Mouse (Mus musculus) testis, adult 2 months (tissue): ENCODE measurements at regions not wholly inside any gene's neighbourhood (a gene's known extent, or its start where the extent isn't known, plus 50 kb on each side); places are given as distances from the start of the nearest gene placed in this dataset.

Experiments
- CTCF ChIP-seq: fragments of 200-500 bp; IDR thresholded peaks from 2 replicates; pipeline ENCODE4 v1.5.1; 2012; ENCODE audit warnings: low read depth, mild to moderate bottlenecking, inconsistent platforms, low read length, moderate library complexity; ENCODE audit not compliant: control insufficient read depth, insufficient read depth, insufficient replicate concordance
- POLR2A ChIP-seq: fragments of 200-500 bp; IDR thresholded peaks from 2 replicates; pipeline ENCODE4 v1.6.1; 2012; ENCODE audit warnings: low read depth, mild to moderate bottlenecking, inconsistent platforms, low read length, moderate library complexity; ENCODE audit not compliant: control insufficient read depth

GRCm38 (mm10) chr2:148160997-148161396, 114.2 kb upstream of the Foxa2 start:
- TF ChIP-seq CTCF: no peak
- TF ChIP-seq POLR2A: no peak
